Mouse (Mus musculus) heart, adult 9 months (tissue): Measurements from ENCODE around the gene Efemp1.
A peak's percentile ranks its signal among the peaks of the same experiment; 100 is the strongest.

Source experiments
- DNase-seq, 2 experiments: peaks; one replicate each; pipeline ENCODE4 v3.0.0; 2022; ENCODE audit warnings: low spot score in 2 of 2

Efemp1 gene

DNA sequence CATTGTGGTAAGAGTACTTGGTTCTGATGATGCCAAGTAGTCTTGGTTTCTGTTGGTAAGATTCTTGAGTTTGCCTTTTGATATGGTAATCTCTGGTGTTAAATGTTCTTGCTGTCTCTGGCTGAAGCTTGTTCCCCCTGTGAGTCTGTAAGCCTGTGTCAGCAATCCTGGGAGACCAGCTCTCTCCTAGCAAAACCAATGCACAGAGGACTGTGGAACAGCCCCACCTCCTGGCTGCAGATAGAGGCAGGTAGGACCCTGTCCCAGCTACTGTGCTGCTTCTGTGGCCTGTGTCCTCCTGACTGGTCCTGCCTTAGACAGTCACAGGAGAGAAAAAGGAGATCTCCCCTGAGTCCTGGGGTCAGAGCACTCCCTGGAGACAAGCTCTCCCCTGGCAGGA is 81.4 kb downstream of the Efemp1 start:
- DNase-seq: no peak

DNA sequence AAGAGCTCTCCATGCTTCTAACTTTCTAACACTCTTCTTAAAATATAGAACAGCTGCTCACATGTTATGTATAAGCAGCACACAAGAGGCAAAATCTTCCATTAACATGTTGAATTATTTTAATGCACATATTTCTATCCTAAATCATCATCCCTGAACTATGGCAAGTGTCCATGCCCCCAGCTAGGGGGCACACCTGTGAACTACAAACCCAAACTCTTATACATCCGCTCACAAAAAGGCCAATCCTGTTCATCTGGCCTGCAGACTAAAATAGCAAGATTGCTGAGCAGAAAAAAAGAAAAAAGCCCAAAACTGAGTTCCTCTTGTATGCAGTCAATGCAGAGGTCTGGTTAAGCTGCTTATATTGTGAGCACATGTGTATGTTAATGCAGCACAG is 86.6 kb downstream of the Efemp1 start:
- DNase-seq: no peak

DNA sequence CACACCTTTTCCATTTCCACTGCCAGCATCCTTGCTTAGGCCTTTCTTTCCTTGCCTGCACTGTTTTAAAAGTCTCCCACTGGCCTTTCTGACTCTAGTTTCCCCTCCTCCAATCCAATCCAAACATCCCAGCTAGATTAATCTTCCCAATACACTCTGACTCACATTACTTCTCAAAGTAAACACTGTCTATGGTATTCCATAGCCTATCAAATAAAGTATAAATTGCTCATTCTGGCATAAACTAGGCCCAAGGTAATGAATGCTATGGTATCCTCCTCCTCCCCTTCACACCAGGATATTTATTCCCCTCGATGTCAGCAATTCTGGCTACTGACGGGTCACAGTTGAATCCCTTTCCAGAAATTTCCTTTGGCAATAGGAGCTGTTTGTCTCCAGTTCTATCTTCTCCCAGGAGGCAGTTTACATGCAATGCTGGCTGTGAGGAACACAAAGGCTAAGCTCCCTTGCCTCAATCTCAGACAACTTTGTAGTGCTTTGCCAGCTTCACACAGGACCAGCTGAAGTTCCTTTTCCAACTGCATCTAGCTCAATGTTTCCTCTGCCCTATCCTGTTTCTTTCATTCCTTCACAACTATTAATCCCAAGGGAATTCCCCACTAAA is 98.7 kb downstream of the Efemp1 start:
- peak; percentile 65 to 68 for DNase-seq

DNA sequence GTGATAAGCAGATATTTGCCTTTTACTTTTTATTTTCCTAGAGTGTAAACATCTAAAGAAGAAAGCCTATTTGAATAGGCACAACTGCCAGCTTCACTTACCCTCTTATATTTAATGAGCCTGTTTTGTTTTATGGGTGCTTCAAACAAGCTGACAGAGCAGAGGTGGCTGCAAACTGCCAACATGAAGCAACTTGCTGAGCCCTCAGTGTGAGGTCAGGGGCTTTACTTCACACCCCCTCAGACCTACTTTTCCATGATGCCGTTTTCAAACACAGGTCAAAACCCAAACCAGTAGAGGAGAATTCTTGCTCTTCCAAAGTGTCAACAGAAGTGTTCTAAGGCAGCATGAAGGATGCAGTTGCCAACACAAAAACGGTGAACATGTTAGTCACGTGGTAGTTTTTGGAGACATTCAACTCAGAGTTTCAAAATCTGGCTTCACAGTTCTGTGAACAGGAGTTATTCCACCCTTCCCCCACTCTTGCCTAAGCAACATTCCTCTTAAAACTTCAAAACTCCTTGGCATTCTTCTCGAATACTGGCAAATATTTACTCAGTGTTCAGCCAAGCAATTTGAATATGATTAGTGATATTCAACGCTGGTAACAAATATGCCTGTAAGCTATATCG is 101.8 kb downstream of the Efemp1 start:
- DNase-seq: peak; percentile 28 to 38

- no peak for DNase-seq
These were observed 102.3 kb downstream of the Efemp1 start for GRCm38 (mm10) chr11:28955305-28955701.

GRCm38 (mm10) chr11:28961381-28961780 is 108.4 kb downstream of the Efemp1 start:
- no peak for DNase-seq
